Mouse (Mus musculus): ENCODE results near the gene Ublcp1. TPM values are rescaled to one million over a fixed set of nuclear protein-coding genes. Genes with fewer than 3 reads are reported as not detected.

Gene Ublcp1
- 117 and 129 TPM in 2 replicates for total RNA-seq (2017)

DNA sequence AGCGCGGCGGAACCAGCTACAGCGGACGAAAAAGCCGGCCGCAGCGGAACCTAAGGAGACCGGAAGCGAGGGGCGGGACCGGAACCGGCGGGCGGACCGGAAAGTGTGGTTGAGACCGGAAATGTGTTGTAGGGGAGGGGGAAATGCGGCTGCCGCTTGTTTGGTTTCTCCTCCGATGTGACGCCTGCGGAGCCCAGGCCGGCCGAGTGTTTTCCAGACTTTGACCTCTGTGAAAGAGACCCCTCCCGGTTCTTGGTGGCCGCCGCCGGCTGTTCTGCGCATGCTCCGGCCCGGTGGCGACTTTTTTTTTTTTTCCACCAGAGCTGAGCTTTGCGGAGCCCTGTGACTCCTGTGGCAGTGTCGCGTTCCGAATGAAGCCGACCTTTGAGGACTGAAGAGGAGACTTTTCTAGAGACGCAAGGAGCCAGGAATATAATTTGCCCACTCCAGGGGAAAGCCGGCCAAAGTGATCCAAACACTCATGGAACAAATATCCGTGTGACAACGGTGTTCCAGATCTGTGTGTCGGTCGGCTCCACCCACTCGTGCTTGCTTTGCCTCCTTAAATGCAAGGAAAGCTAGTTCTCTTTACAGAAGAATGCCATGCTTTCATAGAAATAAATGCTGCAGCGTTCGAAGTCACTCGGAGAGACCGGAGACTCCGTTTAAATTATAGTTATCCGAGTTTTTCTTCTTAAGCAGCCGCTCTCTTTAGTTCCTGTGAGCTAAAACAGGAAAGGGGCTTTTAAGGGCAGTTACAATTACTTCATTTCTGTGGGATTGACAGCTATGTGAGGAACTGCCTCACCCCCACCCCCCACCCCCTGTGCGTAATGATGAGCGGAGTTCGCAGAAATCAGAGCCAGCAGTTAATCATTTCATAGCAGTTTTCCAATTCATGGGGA lies at the start of gene Ublcp1:
Gene Ublcp1, minus strand, starts transcription at position 67 of the 905 bp plus-strand sequence.
- peak; percentile 95 for ATAC-seq (ENCODE audit: extremely low read depth, insufficient number of reproducible peaks, low FRiP score, poor library complexity, severe bottlenecking)

DNA sequence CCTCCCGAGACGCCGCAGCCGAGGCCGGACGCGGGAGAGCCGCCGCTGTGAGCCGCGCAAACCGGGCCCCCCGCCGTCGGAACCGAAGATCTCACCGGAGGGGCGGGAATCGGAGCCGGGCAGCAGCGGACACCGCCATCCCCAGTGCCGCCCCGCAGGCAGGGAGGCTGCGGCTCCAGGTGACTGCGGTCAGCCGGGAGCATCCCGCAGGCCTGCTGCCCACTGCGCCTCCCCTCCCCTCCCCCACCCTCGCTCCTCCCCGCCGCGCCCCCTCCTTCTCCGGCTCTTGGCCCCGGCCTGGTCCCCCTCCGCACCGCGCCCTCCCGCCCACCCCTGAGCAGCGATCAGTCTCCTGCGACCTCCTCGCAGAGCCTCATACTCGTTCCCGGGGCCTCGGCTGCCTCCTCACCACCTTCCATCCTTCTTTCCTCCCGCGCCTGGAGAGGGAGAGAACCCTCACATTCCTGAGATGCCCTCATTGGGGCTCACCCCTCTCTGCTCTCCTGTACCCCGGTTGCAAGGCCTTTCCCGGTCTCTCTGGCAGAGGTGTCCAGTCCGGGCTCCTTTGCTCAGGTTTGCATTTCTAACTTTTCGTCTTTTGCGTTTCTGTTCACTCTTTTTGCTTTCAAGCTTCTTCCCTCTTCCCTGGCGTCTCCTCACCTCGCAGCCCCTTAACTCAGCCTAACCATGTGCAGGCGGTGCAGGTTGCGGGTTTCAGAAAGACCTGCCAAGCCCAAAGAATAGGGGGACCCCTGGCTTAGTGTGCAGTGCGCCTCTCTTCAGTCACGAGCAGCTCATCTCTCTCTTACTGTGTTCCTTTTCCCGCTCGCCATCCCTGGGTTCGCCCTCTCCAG lies 49.0 kb upstream of the Ublcp1 start:
- ATAC-seq (ENCODE audit: extremely low read depth, insufficient number of reproducible peaks, low FRiP score, poor library complexity, severe bottlenecking): no peak

DNA sequence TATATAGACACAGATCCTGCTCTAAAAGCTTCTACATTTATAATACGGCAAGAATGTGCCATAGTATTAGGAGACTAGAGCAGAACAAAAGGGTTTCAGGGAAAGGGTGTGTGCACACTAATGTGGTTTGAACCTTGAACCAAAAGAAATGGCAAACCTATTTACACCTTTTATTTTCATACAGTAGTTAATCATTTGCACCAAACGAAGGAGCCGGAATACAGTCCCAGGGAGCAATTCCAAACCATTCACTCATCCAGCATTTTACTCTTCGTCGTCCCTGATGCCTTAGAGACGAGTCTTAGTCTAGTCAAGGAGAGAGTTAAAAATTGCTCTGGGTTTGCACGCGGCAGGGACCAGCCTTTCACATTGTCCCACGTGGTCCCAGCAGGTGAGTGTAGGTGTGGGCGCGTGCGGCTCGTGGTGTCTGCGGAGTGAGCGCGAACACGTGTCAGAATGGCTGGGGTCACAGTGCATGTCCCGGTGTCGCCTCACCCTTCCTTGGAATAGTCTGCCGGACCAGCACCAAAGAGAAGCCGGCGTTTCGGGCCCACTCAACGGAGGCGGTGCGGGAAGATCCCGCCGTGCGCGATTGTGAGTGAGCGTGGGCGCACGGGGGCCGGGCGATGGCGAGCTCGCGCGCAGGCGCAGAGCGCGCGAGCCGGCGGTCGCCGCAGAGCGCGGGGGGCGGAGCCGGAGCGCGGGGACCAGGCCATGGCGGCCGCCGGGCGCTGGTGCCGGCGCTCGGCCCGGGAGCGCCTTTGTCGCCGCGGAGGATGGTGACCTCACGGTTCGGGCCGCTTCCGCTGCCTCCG lies 48.2 kb upstream of the Ublcp1 start, which contains the start of gene Rnf145:
Gene Rnf145, plus strand, starts transcription at position 684 of the 815 bp plus-strand sequence.
- ATAC-seq (ENCODE audit: extremely low read depth, insufficient number of reproducible peaks, low FRiP score, poor library complexity, severe bottlenecking): peak; percentile 45; the same call in 1 of the 2 replicates

DNA sequence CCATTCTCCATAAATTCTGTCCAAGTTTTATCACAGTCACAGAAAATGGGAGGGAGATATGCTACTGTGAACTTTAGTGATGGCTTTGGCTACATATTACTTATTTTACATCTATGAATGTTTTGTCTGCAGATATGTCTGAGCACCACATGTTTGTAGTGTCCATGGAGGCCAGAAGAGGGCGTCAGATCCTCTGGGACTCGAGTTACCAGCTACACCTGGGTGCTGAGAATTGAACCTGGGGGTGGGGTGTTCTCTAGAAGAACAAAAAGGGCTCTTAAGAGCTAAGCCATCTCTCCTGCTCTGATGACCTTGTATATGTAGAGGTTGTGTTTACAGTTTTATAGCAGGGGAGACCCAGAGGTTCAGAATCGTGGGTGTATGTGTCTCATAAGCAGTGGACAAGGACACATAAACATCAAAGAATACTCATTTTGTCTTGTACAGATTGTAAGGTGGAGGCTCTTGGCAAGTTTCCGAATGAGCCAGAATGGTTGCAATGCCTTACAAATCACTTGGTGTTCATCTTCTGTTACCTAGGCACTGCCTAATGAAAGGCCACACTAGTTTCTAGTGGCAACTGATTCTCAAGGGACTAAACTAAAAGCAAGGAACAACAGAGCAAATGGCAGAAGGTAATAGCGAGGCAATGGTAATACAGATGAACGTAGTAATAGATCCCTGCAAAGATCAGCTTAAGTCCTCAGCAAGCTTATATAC lies 47.4 kb upstream of the Ublcp1 start:
- ATAC-seq (ENCODE audit: extremely low read depth, insufficient number of reproducible peaks, low FRiP score, poor library complexity, severe bottlenecking): no peak

DNA sequence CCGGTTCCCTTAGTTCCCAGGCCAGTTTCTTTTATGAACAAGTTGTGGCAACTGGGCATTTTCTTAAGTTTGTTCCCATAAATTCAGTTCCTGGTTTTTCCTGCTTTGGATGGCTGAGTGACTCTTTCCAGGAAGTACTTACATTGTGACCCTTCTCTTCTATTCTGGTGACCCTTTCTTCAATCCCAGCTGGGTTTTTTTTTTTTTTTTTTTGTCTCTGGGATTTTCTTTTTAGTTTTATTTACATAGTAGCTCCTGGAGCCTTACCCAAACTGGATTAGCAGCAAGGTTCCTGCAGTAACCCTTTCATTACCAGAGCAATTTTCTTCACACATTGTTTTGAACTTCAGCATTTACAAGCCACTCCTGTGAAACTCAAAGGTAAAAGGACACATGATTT lies 46.1 kb upstream of the Ublcp1 start:
- ATAC-seq (ENCODE audit: extremely low read depth, insufficient number of reproducible peaks, low FRiP score, poor library complexity, severe bottlenecking): no peak

DNA sequence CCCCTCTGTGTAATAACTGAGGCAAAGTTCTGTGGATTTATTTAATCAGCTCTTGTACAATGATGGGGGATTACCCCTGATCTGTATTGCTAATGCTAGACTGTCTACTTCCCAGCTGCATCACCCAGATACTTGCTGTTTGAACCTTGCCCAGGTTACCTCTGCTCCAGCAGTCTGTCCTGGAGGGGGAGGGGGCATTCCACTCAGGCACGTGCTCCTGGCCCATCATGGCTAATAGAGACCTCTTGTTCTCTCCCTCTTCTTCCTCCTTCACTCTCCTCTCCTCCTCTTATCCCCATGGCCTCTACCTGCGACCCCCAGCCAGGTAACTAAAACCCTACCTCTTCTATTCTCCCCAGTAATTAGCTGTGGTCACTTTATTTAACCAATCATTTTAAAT lies 44.4 kb upstream of the Ublcp1 start:
- no peak for ATAC-seq (ENCODE audit: extremely low read depth, insufficient number of reproducible peaks, low FRiP score, poor library complexity, severe bottlenecking)

DNA sequence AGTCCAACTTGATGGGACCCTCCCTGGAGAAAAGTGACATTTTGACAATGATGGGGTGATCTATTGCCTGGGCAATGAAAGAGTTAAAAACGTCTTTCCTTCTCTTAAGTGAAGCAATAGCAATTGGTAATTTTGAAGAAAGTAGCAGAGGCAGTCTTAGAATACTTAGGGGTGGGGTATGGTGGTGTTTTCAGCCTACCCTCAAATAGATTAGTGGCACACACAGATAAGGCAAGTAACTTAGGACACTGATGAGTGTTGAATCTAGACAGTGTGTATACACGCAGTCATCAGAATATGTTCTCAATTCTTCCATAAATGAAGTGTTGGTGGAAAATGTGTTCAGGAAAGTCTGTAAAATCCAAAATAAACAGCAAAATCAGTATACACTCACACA lies 42.7 kb upstream of the Ublcp1 start:
- ATAC-seq (ENCODE audit: extremely low read depth, insufficient number of reproducible peaks, low FRiP score, poor library complexity, severe bottlenecking): no peak

DNA sequence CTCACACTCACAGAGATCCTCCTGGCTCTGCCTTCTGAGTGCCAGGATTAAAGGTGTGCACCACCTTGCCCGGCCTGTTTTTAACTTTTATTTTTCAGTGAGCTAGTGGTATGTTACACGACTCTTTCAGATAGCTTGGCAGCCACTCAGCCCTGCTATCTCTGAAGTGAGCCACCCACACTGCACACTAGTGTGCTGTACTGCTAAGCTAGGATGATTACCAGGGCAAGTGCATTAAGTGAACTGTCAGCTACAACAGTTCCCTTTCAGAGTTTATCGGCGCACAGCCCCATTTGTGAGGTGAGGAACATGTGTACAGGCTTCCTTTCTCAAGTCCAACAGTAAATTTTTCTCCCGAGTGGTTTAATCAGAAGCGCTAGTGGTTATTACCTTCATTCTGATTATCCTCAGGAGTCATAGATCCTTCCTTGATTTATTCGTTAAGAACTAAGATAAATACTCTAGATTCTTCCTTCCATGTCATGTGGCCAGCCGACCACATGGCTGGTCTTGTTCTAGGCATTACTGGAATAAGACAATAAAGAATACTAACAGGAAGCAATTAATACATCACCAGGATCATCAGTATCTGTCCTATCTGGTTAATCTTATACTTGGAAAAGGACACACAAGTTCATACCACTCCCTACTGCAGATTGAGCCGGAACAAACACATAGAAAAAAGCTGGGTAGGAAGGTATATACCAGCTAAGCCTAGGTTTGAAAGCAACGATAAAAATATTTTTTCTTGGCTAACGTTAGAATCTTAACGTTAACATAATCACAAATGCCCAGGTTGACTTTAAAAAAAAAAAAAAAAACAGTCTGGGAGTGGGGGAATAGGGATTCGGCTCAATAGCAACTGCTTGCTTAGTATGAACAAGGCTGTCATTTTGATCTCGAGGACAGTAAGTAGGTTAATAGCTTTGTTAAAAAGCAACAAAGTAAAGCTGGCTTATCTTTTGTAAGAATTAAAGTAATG lies 42.0 kb upstream of the Ublcp1 start:
- ATAC-seq (ENCODE audit: extremely low read depth, insufficient number of reproducible peaks, low FRiP score, poor library complexity, severe bottlenecking): no peak

DNA sequence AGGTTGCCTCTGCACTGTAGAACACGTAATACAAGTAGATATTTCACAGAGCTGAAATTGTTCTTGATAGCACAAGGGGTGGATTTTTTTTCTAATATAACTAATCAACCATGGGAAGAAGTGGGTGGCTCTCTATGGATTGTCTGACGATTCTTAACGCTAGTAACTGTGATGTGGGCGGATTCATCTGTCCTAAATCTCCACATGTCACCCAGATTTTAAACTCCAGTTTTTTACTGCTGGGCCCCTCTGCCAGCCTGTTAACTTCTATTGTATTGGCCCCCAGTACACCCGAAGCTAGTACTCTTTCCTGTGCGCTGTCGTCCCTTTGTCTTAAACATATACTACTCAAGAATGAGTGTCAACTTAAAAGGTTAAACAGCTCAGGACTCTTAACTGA lies 40.1 kb upstream of the Ublcp1 start:
- no peak for ATAC-seq (ENCODE audit: extremely low read depth, insufficient number of reproducible peaks, low FRiP score, poor library complexity, severe bottlenecking)

DNA sequence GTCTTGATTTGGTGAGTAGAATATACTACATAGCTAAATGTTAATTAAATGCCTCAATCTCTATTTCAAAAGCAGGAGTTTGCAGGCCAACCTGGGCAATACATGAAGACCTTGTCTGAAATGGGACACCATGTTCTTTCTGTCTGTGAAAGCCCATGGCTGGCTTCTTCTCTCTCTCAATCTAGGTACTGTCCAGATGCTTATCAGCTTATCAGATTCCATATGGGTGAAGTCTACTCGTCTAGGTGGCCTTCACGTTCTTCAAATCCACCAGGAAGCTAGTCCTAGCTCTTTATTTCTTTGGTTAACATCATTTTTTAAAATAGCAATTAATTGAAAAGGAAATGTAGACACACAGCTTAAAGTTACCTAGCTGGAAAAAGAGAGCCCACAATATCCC lies 39.6 kb upstream of the Ublcp1 start:
- ATAC-seq (ENCODE audit: extremely low read depth, insufficient number of reproducible peaks, low FRiP score, poor library complexity, severe bottlenecking): no peak

DNA sequence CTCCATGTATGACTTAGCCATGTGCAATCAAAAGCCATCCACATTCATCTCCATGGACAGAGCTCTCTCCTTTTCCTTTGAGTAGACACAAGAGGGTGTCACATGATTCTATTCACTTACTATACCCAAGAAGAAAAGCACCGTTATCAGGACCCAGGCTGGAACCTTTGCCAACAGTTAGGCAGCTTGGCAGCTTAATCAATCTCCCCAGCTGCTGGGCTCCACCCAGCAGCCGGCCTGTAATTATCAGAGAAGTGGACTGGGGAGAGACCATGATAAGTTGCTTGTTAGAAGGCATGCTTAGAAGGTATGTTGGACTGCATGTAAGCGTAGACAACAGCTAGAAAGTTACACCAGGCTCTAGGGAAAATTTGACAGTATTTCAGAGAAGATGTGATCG lies 38.6 kb upstream of the Ublcp1 start:
- ATAC-seq (ENCODE audit: extremely low read depth, insufficient number of reproducible peaks, low FRiP score, poor library complexity, severe bottlenecking): no peak

DNA sequence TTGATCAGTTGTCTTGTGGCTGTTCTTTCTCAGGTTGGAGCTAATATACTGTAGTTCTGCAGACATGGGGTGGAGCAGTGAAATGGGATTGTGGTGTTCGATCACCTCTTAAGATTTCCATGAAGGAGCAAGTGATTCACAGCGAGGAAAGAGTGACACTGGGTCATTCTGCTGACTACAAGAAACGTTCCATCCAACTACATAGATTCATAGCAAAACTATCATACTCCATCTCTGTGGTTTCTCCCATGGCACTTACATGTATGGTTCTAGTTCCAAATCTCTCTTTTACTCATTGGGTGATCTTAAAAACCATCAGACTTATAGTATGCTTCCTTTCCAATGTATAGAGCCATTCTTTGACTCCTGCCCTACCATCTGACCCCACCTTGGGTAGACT lies 34.5 kb upstream of the Ublcp1 start:
- no peak for ATAC-seq (ENCODE audit: extremely low read depth, insufficient number of reproducible peaks, low FRiP score, poor library complexity, severe bottlenecking)

DNA sequence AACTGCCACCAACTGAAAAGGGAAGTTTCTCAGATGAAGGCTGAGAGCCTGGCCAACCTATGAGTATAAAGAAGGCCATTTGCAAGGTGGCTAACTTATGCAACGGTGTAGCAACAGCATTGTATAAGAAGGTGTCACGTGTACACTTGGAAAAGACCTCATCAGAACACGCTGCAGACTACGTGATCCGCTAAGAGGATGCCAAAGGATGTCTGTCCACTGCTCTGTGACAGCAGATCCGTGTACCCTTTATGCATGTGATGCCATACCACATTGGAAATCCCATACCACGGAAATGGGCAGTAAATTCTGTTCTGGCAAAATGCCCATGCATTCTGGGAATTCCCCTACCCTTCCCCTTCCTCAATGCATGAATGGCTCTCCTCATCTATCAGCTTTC lies 33.8 kb upstream of the Ublcp1 start:
- peak; percentile 84 for ATAC-seq (ENCODE audit: extremely low read depth, insufficient number of reproducible peaks, low FRiP score, poor library complexity, severe bottlenecking)

DNA sequence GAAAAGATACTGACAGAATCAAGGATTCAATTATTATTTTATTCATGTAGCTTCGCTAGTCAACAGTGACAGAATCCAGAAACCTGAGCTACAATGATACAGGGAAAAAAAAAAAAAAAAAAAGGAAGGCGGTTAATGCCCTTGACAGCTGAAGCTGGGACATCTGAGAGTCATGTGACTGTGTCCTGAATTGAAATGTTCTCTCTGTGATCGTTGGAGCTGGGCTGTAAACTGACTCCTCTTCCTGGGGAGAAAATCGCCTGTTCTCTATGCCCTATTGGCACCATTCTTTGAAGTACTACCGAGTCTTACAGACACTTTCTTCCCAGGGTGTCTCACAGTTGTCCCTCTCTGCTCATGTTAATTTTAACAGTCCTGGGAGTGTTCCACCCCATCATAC lies 32.6 kb upstream of the Ublcp1 start:
- ATAC-seq (ENCODE audit: extremely low read depth, insufficient number of reproducible peaks, low FRiP score, poor library complexity, severe bottlenecking): no peak

DNA sequence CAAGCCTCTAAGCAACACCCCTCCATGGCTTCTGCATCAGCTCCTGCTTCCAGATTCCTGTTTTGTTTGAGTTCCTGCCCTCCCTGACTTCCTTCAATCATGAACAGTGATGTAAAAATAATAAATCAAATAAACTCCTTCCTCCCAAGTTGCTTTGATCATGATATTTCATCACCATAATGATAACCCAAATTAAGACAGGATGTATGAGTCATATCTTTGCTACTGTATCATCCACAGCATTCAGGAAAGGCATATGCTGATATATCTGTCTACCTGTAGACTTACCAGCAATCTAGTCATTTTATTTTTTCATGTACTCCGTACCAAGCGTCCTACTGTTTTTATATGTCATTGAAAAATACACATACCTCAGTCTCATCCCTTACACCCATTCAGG lies 31.2 kb upstream of the Ublcp1 start:
- ATAC-seq (ENCODE audit: extremely low read depth, insufficient number of reproducible peaks, low FRiP score, poor library complexity, severe bottlenecking): no peak

DNA sequence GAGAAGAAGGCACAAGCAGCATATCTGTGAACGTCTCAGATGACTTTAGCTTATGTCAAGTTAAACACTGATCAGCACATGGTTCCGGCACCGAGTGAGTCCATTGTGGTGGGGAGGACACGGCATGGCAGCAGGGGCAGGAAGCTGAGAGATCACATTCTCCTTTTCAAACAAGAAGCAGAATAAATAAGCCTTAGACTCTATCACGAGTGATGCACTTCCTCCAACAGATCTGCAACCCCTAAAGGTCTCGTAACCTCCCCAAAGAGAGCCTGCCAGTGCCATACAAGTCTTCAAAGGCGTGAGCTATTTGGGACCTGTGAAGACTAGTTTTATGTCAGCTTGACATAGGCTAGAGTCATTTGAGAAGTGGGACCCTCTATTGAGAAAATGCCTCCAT lies 30.7 kb upstream of the Ublcp1 start:
- no peak for ATAC-seq (ENCODE audit: extremely low read depth, insufficient number of reproducible peaks, low FRiP score, poor library complexity, severe bottlenecking)
